Mouse (Mus musculus) urinary bladder, adult 2 months (tissue): ENCODE results near the gene Ttc34. TPM values are rescaled to one million over a fixed set of nuclear protein-coding genes. Genes with fewer than 3 reads are reported as not detected.
A peak's percentile ranks its signal among the peaks of the same experiment; 100 is the strongest.

Experiments
- DNase-seq: peaks from one replicate; pipeline ENCODE4 v3.0.0; 2022; ENCODE audit warnings: low spot score
- polyA plus RNA-seq: library from polyadenylated mRNA; depleted of rRNA; stranded (reverse); fragments of >200 nt; gene quantifications from 2 replicates; pipeline ENCODE4 v1.2.3, GENCODE M21; 2012; rRNA removed

Ttc34 gene
- 0.06 and 0.09 TPM in 2 replicates for polyA plus RNA-seq

GRCm38 (mm10) chr4:154837170-154837569 is at the start of gene Ttc34:
Ttc34 (plus strand) TSS chr4:154837459.
- DNase-seq = peak; percentile 67

DNA sequence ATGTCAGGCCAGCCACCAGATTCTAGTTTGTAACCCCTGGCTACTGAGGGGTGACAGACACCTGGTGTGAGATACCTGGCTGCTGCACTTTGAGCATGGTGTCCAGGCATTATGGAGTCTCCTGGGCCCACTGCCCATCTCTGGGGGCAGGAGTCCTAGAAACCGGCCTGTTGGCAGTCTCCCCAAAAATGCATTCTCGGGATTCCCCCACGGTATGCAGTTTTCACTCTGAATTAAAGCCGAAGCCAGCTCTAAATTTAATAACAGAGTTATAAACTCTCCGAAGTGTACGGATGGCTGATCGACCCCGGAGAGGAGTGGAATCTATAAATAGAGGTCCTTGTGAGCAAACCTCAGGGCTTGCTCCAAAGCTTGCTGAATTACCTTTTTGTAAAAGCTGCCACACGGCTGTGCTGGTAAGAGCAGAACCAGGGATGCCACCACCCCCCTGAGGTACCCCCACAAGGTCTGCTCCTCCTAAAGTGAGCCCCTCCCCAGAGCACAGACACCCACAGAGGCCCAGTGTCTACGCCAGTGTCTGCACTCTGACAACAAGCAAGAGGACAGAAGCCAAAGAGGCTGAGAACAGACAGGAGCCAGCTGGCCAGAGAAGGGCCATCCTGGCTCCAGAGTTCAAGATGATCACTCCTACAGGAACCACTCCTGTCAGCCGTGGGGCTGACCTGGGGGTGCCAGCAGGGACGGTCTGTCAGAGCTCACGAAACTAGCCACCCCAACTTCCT is 49.1 kb upstream of the Ttc34 start:
- DNase-seq = no peak

- DNase-seq = no peak
These were observed 45.4 kb upstream of the Ttc34 start for GRCm38 (mm10) chr4:154791894-154792293.

DNA sequence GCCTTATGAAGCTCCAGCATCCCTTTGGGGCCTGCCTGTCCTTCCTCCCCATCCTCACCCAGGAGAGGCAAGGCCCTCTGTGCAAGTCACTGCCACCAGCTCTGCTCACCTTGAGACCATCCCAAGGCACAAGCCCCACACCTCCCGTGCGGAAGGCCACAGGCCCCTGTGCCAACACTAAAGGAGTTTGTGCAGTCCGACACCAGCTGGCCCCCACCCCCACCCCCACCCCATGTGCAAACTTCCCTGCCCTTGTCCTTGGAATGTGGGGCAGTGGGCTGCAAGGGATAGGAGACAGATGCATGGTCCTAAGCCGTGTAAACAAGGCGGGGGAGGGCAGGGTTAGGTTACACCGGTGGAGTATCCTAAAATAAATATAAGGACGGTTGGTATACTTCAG is 43.8 kb upstream of the Ttc34 start:
- DNase-seq = no peak

DNA sequence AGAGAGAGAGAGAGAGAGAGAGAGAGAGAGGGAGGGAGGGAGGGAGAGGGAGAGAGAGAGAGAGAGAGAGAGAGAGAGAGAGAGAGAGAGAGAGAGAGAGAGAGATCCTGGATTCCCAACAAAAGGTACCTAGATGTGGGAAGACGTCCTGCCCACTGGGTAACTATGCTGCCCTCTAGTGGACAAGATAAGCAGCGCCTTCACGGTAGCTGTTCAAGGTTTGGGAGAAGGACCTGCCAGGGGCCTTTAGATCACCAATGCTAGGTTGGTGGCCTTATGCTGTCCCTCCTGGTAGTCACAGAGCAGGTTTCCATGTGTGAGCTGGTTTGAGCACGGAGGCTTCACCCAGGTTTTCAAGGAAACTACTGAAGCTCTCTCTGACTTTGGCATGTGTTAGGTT is 39.4 kb upstream of the Ttc34 start:
- DNase-seq = no peak

DNA sequence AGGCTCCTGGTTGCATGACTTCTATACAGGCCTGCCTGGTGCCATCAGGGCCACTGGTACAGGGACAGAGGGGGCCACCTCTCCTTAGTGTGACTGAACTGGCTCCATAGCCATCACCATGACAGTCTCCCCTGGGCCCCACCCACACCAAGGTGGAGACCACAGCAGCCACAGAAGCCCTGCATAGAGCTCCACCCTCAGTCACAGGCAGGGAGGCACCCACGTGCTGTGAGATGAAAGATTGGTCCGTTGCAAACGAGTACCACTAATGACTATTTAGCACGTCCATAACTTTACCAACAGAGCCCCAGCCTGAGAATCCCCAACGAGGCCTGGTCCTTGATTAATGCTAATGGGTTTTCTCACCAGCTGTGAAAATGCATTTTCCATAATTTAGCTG is 36.7 kb upstream of the Ttc34 start:
- no peak for DNase-seq

DNA sequence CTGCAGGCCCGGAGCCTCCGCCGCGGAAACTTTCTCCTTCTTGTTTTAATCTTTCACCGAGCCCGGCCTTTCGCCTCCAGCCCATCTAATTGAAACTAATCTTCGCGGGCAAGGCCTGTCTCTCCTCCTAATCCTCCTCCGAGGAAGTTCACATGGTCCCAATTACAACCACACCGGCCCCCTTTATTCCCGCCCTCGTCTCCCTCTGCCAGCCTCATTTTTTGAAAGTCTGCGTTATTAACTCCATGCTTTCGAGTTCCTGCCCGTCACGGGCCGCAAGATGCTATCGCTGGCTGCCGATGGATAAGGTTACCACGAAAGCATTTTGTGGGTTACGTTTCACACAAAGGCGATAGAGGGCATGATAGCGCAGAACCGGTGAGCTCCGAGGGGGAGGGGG is 35.0 kb upstream of the Ttc34 start:
- DNase-seq = no peak

DNA sequence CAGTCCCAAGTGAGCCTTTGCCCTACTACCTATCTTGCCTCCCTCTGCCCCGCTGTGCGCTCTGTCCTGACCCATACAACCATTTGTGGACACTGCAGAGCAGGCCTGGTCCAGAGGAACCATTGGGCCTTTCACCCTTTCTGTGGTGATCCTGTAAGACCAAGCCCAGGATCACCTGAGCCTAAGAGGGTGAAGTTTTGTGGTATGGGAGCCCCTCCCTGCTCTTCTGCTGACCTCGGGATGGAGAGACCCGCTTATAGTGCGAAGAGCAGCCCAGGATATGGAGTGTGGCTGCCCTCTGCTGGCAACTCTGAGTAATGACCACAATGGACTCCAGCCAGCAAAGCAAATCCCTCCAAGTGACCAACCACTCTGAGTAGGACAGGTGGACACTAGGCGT is 11.6 kb upstream of the Ttc34 start:
- no peak for DNase-seq

- no peak for DNase-seq
These were observed 11.0 kb upstream of the Ttc34 start for GRCm38 (mm10) chr4:154826224-154826623.

DNA sequence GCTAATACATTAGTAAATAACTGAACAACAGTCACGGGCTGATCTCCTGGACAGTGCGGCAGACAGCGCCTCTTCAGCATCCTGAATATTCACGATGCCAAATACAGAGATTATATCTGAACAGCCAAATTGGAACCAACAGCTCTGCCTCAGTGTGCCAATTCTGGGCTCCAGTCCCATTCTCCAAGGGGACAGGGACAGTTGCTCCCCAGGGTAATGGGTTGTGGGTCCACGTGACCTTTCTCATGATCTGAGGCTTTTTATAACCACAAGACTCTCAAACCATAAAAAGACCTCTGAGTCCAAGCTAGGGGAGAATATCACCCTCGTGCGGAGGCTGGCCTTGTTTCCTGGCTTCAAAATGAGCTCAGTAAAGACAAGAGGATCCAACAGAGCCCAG is 10.1 kb upstream of the Ttc34 start:
- DNase-seq = no peak

DNA sequence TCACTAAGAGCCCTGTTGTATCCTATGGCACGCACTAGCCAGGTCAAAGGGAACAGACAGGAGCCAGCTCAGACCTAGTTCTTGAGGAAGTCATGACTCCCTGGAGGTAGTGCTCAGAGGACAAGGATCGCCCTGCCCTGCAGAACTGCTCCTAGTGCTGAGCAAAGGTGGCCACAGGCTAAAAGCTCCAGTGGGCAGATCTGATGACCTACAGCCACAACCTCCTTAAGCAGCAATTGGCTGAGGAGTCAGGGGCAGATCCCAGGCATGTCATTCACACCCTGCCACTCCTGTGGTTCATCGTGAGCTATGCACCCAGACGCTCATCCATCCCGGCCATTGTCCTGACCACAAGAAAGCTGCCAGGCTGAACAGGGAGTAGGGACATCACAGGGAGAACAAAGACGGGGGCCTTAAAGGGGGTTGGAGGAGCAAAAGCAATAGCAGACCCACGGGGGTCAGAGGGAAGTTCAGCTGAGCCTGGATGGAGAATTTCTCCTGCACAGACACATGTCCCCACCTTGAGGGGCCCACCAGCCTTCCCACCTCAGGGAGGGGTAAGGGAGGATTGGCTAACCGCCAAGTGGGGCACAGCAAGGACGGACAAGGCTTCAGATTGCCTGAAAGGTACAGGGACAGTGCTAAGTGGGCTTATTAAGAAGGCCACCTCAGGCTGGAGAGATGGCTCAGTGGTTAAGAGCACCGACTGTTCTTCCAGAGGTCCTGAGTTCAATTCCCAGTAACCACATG is 9.2 kb upstream of the Ttc34 start:
- no peak for DNase-seq

GRCm38 (mm10) chr4:154831915-154832573 is 5.2 kb upstream of the Ttc34 start:
- no peak for DNase-seq

DNA sequence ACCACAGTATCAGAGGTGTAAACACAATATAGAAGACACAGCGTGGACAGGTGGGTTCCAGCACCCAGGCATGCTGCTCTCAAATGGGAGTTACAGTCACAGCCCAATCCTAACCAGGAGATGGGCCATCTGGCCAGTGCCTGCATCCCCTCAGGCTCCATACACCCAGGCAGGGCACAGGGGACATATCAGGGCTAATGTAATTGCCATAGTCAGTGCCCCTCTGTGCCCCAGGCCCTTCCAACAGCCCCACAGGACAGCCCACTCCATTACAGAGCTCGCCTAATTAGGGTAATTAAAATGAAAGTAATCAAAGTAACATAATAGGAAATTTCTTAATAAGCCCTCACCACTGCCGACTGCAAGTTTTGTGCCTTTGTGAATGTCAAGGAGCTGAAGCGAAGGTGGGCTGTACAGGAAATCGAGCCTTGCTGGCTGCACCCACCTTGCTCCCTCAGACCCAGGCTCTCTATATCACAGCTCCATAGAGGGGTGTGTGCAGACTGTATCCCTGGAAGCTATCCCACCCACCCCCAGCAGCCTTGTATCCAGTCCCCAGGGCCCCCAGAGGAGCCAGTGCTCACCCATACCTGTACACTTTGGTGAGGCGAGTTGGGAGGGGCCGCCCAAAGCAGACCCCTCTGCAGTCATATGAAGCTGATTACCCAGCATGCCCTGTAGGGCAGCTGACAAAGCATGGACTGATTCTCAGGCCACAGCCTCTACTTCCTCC is 910 bp upstream of the Ttc34 start:
- no peak for DNase-seq

DNA sequence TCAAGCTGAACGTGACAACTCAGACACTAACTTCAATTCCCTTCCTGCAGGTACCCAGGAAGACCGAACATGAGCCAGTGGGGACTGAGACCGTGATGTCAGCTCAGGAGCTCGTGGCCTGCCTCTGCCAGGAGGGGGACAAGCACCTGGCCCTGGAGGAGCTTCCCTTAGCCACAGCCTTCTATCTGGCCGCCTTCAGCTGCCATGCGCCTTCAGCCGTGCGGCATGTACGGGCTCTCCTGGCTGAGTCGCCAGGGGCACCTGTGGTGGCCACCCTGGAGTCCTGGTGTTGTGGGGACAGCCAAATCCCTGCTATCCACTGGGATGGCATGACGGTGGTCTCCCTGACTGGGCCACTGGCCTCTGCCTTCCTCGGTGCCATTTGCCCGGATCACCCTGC is 1.5 kb downstream of the Ttc34 start:
- DNase-seq = no peak

DNA sequence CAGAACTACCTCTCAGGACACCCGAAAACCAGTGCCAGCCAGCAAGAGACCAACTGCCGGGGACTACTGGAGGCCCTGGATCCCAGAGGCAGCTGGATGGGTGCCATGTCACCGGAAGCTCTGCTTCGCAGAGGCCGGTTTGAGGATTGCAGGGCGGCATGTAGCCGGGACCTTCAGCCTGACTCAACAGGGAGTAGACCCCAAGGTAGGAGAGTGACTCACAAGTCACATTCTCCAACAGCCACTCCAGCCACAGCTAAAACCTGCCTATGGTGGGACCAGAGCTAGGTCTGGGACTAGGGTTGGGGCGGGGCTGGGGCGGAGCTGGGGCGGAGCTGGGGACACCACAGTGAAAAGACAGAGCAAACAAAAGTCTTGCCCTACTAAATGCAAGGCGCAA is 2.1 kb downstream of the Ttc34 start:
- DNase-seq = no peak

DNA sequence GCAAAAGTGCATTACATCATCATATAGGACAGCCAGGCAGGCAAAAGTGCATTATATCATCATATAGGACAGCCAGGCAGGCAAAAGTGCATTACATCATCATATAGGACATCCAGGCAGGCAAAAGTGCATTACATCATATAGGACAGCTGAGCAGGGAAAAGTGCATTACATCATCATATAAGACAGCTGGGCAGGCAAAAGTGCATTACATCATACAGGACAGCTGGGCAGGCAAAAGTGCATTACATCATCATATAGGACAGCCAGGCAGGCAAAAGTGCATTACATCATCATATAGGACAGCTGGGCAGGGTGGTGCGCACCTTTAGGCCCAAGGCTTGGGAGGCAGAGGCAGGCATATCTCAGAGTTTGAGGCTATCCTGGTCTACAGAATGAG is 15.4 kb downstream of the Ttc34 start:
- DNase-seq = no peak

GRCm38 (mm10) chr4:154853881-154854280 is 16.6 kb downstream of the Ttc34 start:
- no peak for DNase-seq

- DNase-seq = no peak
These were observed 17.6 kb downstream of the Ttc34 start for GRCm38 (mm10) chr4:154854676-154855345.

GRCm38 (mm10) chr4:154855721-154856479 is 18.6 kb downstream of the Ttc34 start:
- DNase-seq = peak; percentile 68

DNA sequence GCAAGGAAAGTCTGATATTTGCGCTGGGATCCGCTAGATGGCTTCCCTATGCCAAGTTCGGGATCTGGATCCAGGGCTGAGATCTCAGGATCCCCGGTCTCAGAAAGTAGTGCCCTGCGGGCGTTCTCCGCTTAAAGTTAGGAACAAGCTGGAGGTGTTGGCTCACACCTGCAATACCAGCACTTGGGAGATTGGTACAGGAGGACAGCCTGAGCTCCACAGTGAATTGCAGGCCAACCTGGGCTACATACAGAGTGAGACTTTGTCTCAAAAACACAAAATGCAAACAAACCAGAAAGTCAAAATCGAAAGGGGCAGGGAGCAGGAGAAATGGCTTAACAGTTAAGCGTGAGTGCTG is 19.2 kb downstream of the Ttc34 start:
- DNase-seq = peak; percentile 32

- DNase-seq = no peak
These were observed 19.6 kb downstream of the Ttc34 start for GRCm38 (mm10) chr4:154856882-154857281.
